In genomic region chr19:27904655-27905054, GRCm38 (mm10) we compare ENCODE assay signal across 7 mouse cellular contexts.
DNase-seq lines count a peak whose midpoint lies in the region; ATAC-seq and TF ChIP-seq lines count a peak whose summit lies in the region.

No protein-coding gene starts in this region.

- peak overlapping the region; percentile 98 for H3K27ac ChIP-seq in ES-Bruce4 (ENCODE audit: insufficient read depth, low read length)
- peak overlapping the region; percentile 56 for H3K27ac ChIP-seq in hindbrain, embryonic 16.5 days (ENCODE audit: low read depth, low read length)

- no peaks in the 10 kb centered on the region for H3K9me3 ChIP-seq in ES-Bruce4 (replicated peaks; ENCODE audit: control insufficient read depth, insufficient read depth, low read length, poor library complexity, severe bottlenecking)
- H3K9me3 ChIP-seq in hindbrain, embryonic 16.5 days (ENCODE audit: control insufficient read depth, low read length) = no peaks in the 10 kb centered on the region

- DNase-seq in 3T3-L1 (ENCODE audit: low read depth, low spot score) = peak; percentile 54
- peak; percentile 61 for DNase-seq in embryo, embryonic 10 days (ENCODE audit: low spot score)
- DNase-seq in T-cell, adult 2 months (ENCODE audit: low spot score) = no peak

- TF ChIP-seq POLR2A in ES-Bruce4 (IDR thresholded peaks at IDR 0.05; ENCODE audit: insufficient read depth, low read length) (no peak), myocyte (IDR thresholded peaks at IDR 0.05; ENCODE audit: insufficient read length, low read depth) (no peak)

- no peak overlapping the region for H3ac ChIP-seq in myocyte (ENCODE audit: control insufficient read depth, insufficient read length)

- no peak overlapping the region; the same call in 1 of the 2 replicates for H3K9ac ChIP-seq in ES-Bruce4 (ENCODE audit: low read depth, poor library complexity, severe bottlenecking)
- peak overlapping the region; percentile 31; the same call in 1 of the 2 replicates for H3K9ac ChIP-seq in hindbrain, embryonic 16.5 days (ENCODE audit: low read depth, low read length)

- WGBS in hindbrain, embryonic 16.5 days = 23% methylated on average over 2 of the region's 2 CpGs

- no peak overlapping the region for H3K4me2 ChIP-seq in hindbrain, embryonic 16.5 days (ENCODE audit: low read length)
- H3K4me2 ChIP-seq in myocyte (ENCODE audit: low read depth) = peak overlapping the region; percentile 30

- H3K4me3 ChIP-seq in ES-Bruce4 (ENCODE audit: low read depth, low read length) (no peak overlapping the region), myocyte (no peak overlapping the region)
- H3K4me3 ChIP-seq in hindbrain, embryonic 16.5 days (ENCODE audit: low read length) = no peak overlapping the region

- ATAC-seq in hindbrain, embryonic 16.5 days = peak; percentile 70
- ATAC-seq in megakaryocyte, adult 5-6 weeks (ENCODE audit: poor library complexity, severe bottlenecking) = no peak

- H3K79me2 ChIP-seq in myocyte (ENCODE audit: control insufficient read depth, insufficient read depth) = peaks cover 25% of the 10 kb centered on the region

- H3K36me3 ChIP-seq in ES-Bruce4 (ENCODE audit: control insufficient read depth, insufficient read depth, low read length, poor library complexity, severe bottlenecking) (no peaks in the 10 kb centered on the region), myocyte (ENCODE audit: control insufficient read depth, insufficient read depth) (no peaks in the 10 kb centered on the region)
- no peaks in the 10 kb centered on the region for H3K36me3 ChIP-seq in hindbrain, embryonic 16.5 days (ENCODE audit: control insufficient read depth, insufficient read depth, low read length)

- H3K4me1 ChIP-seq in ES-Bruce4 (ENCODE audit: control insufficient read depth, insufficient read depth, low read length) = peaks cover 7% of the 10 kb centered on the region
- H3K4me1 ChIP-seq in hindbrain, embryonic 16.5 days (ENCODE audit: control insufficient read depth, insufficient read depth, low read depth, low read length) = peaks cover 8% of the 10 kb centered on the region

- H3K27me3 ChIP-seq in ES-Bruce4 (ENCODE audit: control insufficient read depth, insufficient read depth, low read length, poor library complexity, severe bottlenecking) (no peaks in the 10 kb centered on the region), myocyte (ENCODE audit: control insufficient read depth, insufficient read depth, insufficient read length) (no peaks in the 10 kb centered on the region)
- no peaks in the 10 kb centered on the region for H3K27me3 ChIP-seq in hindbrain, embryonic 16.5 days (replicated peaks; ENCODE audit: control insufficient read depth, insufficient read depth, low read length)

- no peak for TF ChIP-seq CTCF in ES-Bruce4 (IDR thresholded peaks at IDR 0.05; ENCODE audit: low read depth, low read length)

- TF ChIP-seq EP300 in ES-Bruce4 (IDR thresholded peaks at IDR 0.05; ENCODE audit: insufficient read depth, low read depth, low read length) = peak; percentile 98

TF ChIP-seq in myocyte, 11 proteins besides CTCF, POLR2A, EP300 and RAD21:
- TF ChIP-seq MYOD1 (IDR thresholded peaks at IDR 0.05; ENCODE audit: control insufficient read depth in 1 of 3, insufficient read length in 2 of 3, low read depth in 2 of 3) = peak in 1 of 3 experiments; percentile 31
- no peak for TF ChIP-seq USF1 (IDR thresholded peaks at IDR 0.05; ENCODE audit: low read depth)
- TF ChIP-seq REST (IDR thresholded peaks at IDR 0.05; ENCODE audit: insufficient read depth, insufficient read length) = no peak
